Comparison of ENCODE assay signal across 20 mouse cellular contexts in genomic region chr6:91167828-91168227, GRCm38 (mm10). TPM values are rescaled to one million over a fixed set of nuclear protein-coding genes. Genes with fewer than 3 reads are reported as not detected.
DNase-seq lines count a peak whose midpoint lies in the region; ATAC-seq and TF ChIP-seq lines count a peak whose summit lies in the region.
"Had no signal": no experiment of that assay in that cellular context is flagged by ENCODE, and none has a peak within 500 bp of the region (broad histone marks: within the 10 kb centered on the region; RNA-seq: fewer than 3 reads in every experiment).

No protein-coding gene starts in this region.

- ATAC-seq in kidney, embryonic 14.5 days (ENCODE audit: low FRiP score, low TSS enrichment): 0 out of 2 replicates have a peak, but pooled peaks have one; percentile 7
- no peak for ATAC-seq in kidney, embryonic 15.5 days (replicated peaks; ENCODE audit: low FRiP score)
- no peak for ATAC-seq in lung, embryonic 14.5 days (ENCODE audit: insufficient read depth)
- ATAC-seq: forebrain, embryonic 14.5 days had no signal

- no peaks in the 10 kb centered on the region for H3K9me3 ChIP-seq in kidney, embryonic 14.5 days (ENCODE audit: control insufficient read depth, low read length)
- H3K9me3 ChIP-seq in kidney, embryonic 15.5 days (replicated peaks): no peaks in the 10 kb centered on the region
- no peaks in the 10 kb centered on the region for H3K9me3 ChIP-seq in lung, embryonic 14.5 days (ENCODE audit: low read depth, low read length)
- H3K9me3 ChIP-seq in ES-Bruce4 (replicated peaks; ENCODE audit: control insufficient read depth, insufficient read depth, low read length, poor library complexity, severe bottlenecking): no peaks in the 10 kb centered on the region
- H3K9me3 ChIP-seq: hindbrain, embryonic 15.5 days; neural tube, embryonic 12.5 days had no signal

- H3K9ac ChIP-seq in kidney, embryonic 14.5 days (ENCODE audit: low read depth, low read length): no peak overlapping the region
- H3K9ac ChIP-seq in kidney, embryonic 15.5 days: no peak overlapping the region
- H3K9ac ChIP-seq in lung, embryonic 14.5 days: no peak overlapping the region
- no peak overlapping the region for H3K9ac ChIP-seq in ES-Bruce4 (ENCODE audit: low read depth, poor library complexity, severe bottlenecking)
- H3K9ac ChIP-seq: hindbrain, embryonic 15.5 days; neural tube, embryonic 12.5 days had no signal

- H3K27me3 ChIP-seq in kidney, embryonic 14.5 days (ENCODE audit: control insufficient read depth, insufficient read depth, low read length): no peaks in the 10 kb centered on the region
- no peaks in the 10 kb centered on the region for H3K27me3 ChIP-seq in kidney, embryonic 15.5 days
- no peaks in the 10 kb centered on the region for H3K27me3 ChIP-seq in lung, embryonic 14.5 days (ENCODE audit: insufficient read depth, low read length)
- no peaks in the 10 kb centered on the region for H3K27me3 ChIP-seq in ES-Bruce4 (ENCODE audit: control insufficient read depth, insufficient read depth, low read length, poor library complexity, severe bottlenecking)
- H3K27me3 ChIP-seq: hindbrain, embryonic 15.5 days; neural tube, embryonic 12.5 days had no signal

- H3K4me1 ChIP-seq in kidney, embryonic 14.5 days (ENCODE audit: control insufficient read depth, insufficient read depth, low read length): no peaks in the 10 kb centered on the region
- H3K4me1 ChIP-seq in kidney, embryonic 15.5 days: peaks cover 8% of the 10 kb centered on the region; the same call in 1 of the 2 replicates
- H3K4me1 ChIP-seq in lung, embryonic 14.5 days (ENCODE audit: insufficient read depth): no peaks in the 10 kb centered on the region
- no peaks in the 10 kb centered on the region for H3K4me1 ChIP-seq in ES-Bruce4 (ENCODE audit: control insufficient read depth, insufficient read depth, low read length)

- TF ChIP-seq POLR2A in ES-Bruce4 (IDR thresholded peaks at IDR 0.05; ENCODE audit: insufficient read depth, low read length): no peak

- no peak overlapping the region for H3K4me2 ChIP-seq in kidney, embryonic 14.5 days (replicated peaks; ENCODE audit: low read depth, low read length)
- no peak overlapping the region for H3K4me2 ChIP-seq in kidney, embryonic 15.5 days
- no peak overlapping the region for H3K4me2 ChIP-seq in lung, embryonic 14.5 days
- H3K4me2 ChIP-seq: hindbrain, embryonic 15.5 days; neural tube, embryonic 12.5 days had no signal

- TF ChIP-seq EP300 in ES-Bruce4 (IDR thresholded peaks at IDR 0.05; ENCODE audit: insufficient read depth, low read depth, low read length): no peak

- H3K36me3 ChIP-seq in kidney, embryonic 14.5 days (ENCODE audit: control insufficient read depth, insufficient read depth, low read length): peaks cover 12% of the 10 kb centered on the region; the same call in 1 of the 2 replicates
- peaks cover 41% of the 10 kb centered on the region for H3K36me3 ChIP-seq in kidney, embryonic 15.5 days
- peaks cover 7% of the 10 kb centered on the region; the same call in 1 of the 2 replicates for H3K36me3 ChIP-seq in lung, embryonic 14.5 days (ENCODE audit: insufficient read depth)
- no peaks in the 10 kb centered on the region for H3K36me3 ChIP-seq in ES-Bruce4 (ENCODE audit: control insufficient read depth, insufficient read depth, low read length, poor library complexity, severe bottlenecking)

- no peak overlapping the region for H3K4me3 ChIP-seq in gastrocnemius, adult 2 months
- H3K4me3 ChIP-seq in kidney, embryonic 14.5 days (ENCODE audit: low read length): no peak overlapping the region
- no peak overlapping the region for H3K4me3 ChIP-seq in kidney, embryonic 15.5 days (replicated peaks)
- no peak overlapping the region for H3K4me3 ChIP-seq in lung, embryonic 14.5 days (ENCODE audit: low read depth, low read length)
- H3K4me3 ChIP-seq in ES-Bruce4 (ENCODE audit: low read depth, low read length): no peak overlapping the region
- H3K4me3 ChIP-seq: hindbrain, embryonic 15.5 days; neural tube, embryonic 12.5 days had no signal

- TF ChIP-seq CTCF in gastrocnemius, adult 2 months (IDR thresholded peaks at IDR 0.05): peak; percentile 31; the same call in 1 of the 2 replicates
- peak; percentile 50 for TF ChIP-seq CTCF in lung, embryonic 14.5 days (IDR thresholded peaks at IDR 0.05; ENCODE audit: low read depth)
- TF ChIP-seq CTCF in ES-Bruce4 (IDR thresholded peaks at IDR 0.05; ENCODE audit: low read depth, low read length): peak; percentile 18

- intact Hi-C loops in gastrocnemius, adult 2 months (cut with DNase I): loop anchor here (5.0 kb wide), 1 partner anchor 244 kb away; the partner anchor contains the start of gene Wnt7a

- 58% methylated on average over 3 of the region's 3 CpGs for WGBS in kidney, embryonic 14.5 days
- WGBS in kidney, embryonic 15.5 days: 61% methylated on average over 3 of the region's 3 CpGs
- WGBS in lung, embryonic 14.5 days: 48% methylated on average over 3 of the region's 3 CpGs

- DNase-seq in gastrocnemius, adult 2 months: no peak
- DNase-seq in gastrocnemius, postnatal 25 days: no peak
- DNase-seq in lung, embryonic 14.5 days: no peak
- DNase-seq in lung, adult 18-20 months: no peak
- DNase-seq in embryo, embryonic 10.5 days (ENCODE audit: low spot score): no peak
- DNase-seq: adrenal gland, adult 2 months; cerebellum, adult 11 months; cerebellum, postnatal 10 days; gastrocnemius, postnatal 14 days; heart, postnatal 4 days; kidney, adult 18-20 months; kidney, postnatal 4 days; right cerebral cortex, postnatal 14 days had no signal

- H3K27ac ChIP-seq in gastrocnemius, adult 2 months: no peak overlapping the region
- no peak overlapping the region for H3K27ac ChIP-seq in kidney, embryonic 14.5 days (ENCODE audit: low read depth, low read length)
- H3K27ac ChIP-seq in kidney, embryonic 15.5 days: no peak overlapping the region
- no peak overlapping the region for H3K27ac ChIP-seq in lung, embryonic 14.5 days (ENCODE audit: low read depth)
- no peak overlapping the region for H3K27ac ChIP-seq in ES-Bruce4 (ENCODE audit: insufficient read depth, low read length)
- H3K27ac ChIP-seq: hindbrain, embryonic 15.5 days; macrophage; neural tube, embryonic 12.5 days had no signal

RNA-seq across cellular contexts. Expression of gene Hdac11, which starts 11.4 kb away (rescaled TPM):
- 1 to 10 TPM; 5.1 to 6.5 TPM for total RNA-seq in gastrocnemius, adult 2 months (2021)
- 1 to 10 TPM; 5.9 to 6.0 TPM for total RNA-seq in gastrocnemius, postnatal 25 days (2021)
- polyA plus RNA-seq in kidney, embryonic 14.5 days (2014; fragmentation: Nextera tagmentation; extraction: Ambion mirVana): 11.6 and 14.1 TPM in 2 replicates
- polyA plus RNA-seq in kidney, embryonic 15.5 days (2015; fragmentation: Nextera tagmentation; extraction: Ambion mirVana): 13.2 and 14.3 TPM in 2 replicates
- polyA plus RNA-seq in lung, embryonic 14.5 days (2014; fragmentation: Nextera tagmentation; extraction: Ambion mirVana): 8.1 and 8.8 TPM in 2 replicates
- 6.1 and 7.1 TPM in 2 replicates for polyA plus RNA-seq in ES-Bruce4 (2011; ENCODE audit: insufficient read depth, insufficient read length, low read depth, missing spikeins)

RNA-seq across cellular contexts. Expression of gene Fbln2, which starts 44.4 kb away (rescaled TPM):
- 10 to 100 TPM; 43.6 to 64.7 TPM for total RNA-seq in gastrocnemius, adult 2 months (2021)
- total RNA-seq in gastrocnemius, postnatal 25 days (2021): 10 to 100 TPM; 47.7 to 50.2 TPM
- polyA plus RNA-seq in kidney, embryonic 14.5 days (2014; fragmentation: Nextera tagmentation; extraction: Ambion mirVana): 16.4 and 22.1 TPM in 2 replicates
- polyA plus RNA-seq in kidney, embryonic 15.5 days (2015; fragmentation: Nextera tagmentation; extraction: Ambion mirVana): 38.9 and 56.4 TPM in 2 replicates
- 22.9 and 32.3 TPM in 2 replicates for polyA plus RNA-seq in lung, embryonic 14.5 days (2014; fragmentation: Nextera tagmentation; extraction: Ambion mirVana)
- polyA plus RNA-seq in ES-Bruce4 (2011; ENCODE audit: insufficient read depth, insufficient read length, low read depth, missing spikeins): 21.3 and 23.3 TPM in 2 replicates

RNA-seq across cellular contexts. Expression of gene Nup210, which starts 51.2 kb away (rescaled TPM):
- 10 to 100 TPM; 18.8 to 31.7 TPM for total RNA-seq in gastrocnemius, adult 2 months (2021)
- total RNA-seq in gastrocnemius, postnatal 25 days (2021): 10 to 100 TPM; 20.1 to 21.6 TPM
- 13.1 and 30.6 TPM in 2 replicates for polyA plus RNA-seq in kidney, embryonic 14.5 days (2014; fragmentation: Nextera tagmentation; extraction: Ambion mirVana)
- 22.8 and 24.2 TPM in 2 replicates for polyA plus RNA-seq in kidney, embryonic 15.5 days (2015; fragmentation: Nextera tagmentation; extraction: Ambion mirVana)
- polyA plus RNA-seq in lung, embryonic 14.5 days (2014; fragmentation: Nextera tagmentation; extraction: Ambion mirVana): 30.8 and 35.3 TPM in 2 replicates
- 36.3 and 46.8 TPM in 2 replicates for polyA plus RNA-seq in ES-Bruce4 (2011; ENCODE audit: insufficient read depth, insufficient read length, low read depth, missing spikeins)
